Mouse (Mus musculus) pancreas, adult 10 weeks (tissue): Measurements from ENCODE around the gene Csn1s1. TPM values are rescaled to one million over a fixed set of nuclear protein-coding genes. Genes with fewer than 3 reads are reported as not detected.

Source experiments
- polyA plus RNA-seq: library from polyadenylated mRNA; stranded (reverse); fragments of 350-450 nt; fragmentation: Illumina TruSeq; extraction: RNeasy Lipid Tissue Mini Kit (QIAGEN cat#74804); gene quantifications from one replicate; pipeline ENCODE4 v1.2.3, GENCODE M21; 2015; ENCODE audit warnings: low read depth, low replicate concordance; ENCODE audit not compliant: insufficient read depth

The Csn1s1 gene
- polyA plus RNA-seq: not detected

DNA sequence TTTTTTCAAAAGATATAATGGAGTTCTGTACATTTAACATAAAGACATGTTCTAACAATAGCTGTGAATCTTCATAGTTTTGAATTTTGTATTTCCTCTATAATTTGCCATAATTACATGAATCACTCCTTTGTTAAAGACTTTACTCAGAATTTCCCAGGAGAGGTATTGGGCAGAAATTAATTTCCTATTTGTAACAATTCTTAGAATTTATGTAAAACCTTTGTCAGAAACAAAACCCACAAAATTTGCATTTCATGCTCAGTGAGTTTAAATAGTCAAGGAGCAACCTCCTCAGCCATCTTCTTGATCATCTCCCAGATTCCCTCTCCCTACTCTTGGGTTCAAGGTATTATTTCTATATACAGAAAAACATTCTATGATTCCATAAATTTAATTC lies at the start of gene Csn1s1:
Gene Csn1s1 (plus strand): TSS at position 301 of the 400 bp plus-strand sequence.

DNA sequence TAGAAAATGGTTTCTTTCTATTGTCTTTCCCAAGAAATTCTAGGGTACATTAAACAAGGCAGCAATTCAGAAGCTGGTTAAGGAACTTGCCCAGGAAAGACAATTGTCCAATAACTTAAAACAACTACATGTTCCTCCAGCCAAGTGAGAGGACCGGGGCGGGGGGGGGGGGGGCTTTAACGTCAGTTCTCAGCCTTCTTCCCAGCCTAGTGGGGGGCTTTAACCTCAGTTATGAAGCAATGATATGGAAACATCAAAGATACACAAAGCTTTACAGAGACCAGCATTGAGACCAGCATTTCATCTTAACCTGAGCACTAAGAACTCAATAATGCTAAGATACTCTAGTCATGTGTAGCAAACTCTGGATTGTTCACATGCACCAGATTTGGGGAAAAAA lies 33.5 kb downstream of the Csn1s1 start, which contains the start of gene Csn2:
Gene Csn2 (minus strand): TSS at position 101 of the 400 bp plus-strand sequence.

Other genes starting within 250 kb of the Csn1s1 start
- not detected for gene Ugt2b38, start 242.0 kb upstream of the Csn1s1 start, polyA plus RNA-seq
- gene Ugt2a2, start 183.9 kb upstream of the Csn1s1 start, polyA plus RNA-seq: not detected
- not detected for gene Gm43638, start 179.4 kb upstream of the Csn1s1 start, polyA plus RNA-seq
- gene Ugt2a1, start 175.3 kb upstream of the Csn1s1 start, polyA plus RNA-seq: not detected
- not detected for gene Sult1b1, start 128.0 kb upstream of the Csn1s1 start, polyA plus RNA-seq
- 1.00 TPM for gene Sult1d1, start 97.2 kb upstream of the Csn1s1 start, polyA plus RNA-seq
- gene Sult1e1, start 74.6 kb upstream of the Csn1s1 start, polyA plus RNA-seq: not detected
- gene Csn2, start 33.4 kb downstream of the Csn1s1 start, polyA plus RNA-seq: not detected
- gene Csn1s2a, start 108.4 kb downstream of the Csn1s1 start, polyA plus RNA-seq: not detected
- gene Csn1s2b, start 141.9 kb downstream of the Csn1s1 start, polyA plus RNA-seq: not detected
- gene Prr27, start 159.5 kb downstream of the Csn1s1 start, polyA plus RNA-seq: not detected
- not detected for gene Odam, start 218.8 kb downstream of the Csn1s1 start, polyA plus RNA-seq